Mouse (Mus musculus): ENCODE measurements at regions not wholly inside any gene's neighbourhood (a gene's known extent, or its start where the extent isn't known, plus 50 kb on each side); places are given as distances from the start of the nearest gene placed in this dataset.

DNA sequence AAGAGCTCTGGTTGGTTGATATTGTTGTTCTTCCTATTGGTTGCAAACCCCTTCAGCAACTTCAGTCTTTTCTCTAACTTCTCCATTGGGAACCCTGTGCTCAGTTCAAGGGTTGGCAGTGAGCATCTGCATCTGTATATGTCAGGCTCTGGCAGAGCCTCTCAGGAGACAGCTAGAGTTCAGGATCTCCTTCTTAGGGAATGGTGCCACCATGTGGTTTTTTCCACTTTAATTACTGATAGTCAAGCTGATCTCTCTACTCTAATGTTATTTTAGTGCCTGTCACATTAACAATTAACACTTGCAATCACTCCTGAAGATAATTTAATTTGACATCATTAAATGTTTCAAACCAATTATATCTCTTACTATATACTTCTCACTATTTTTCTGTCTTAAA lies 550.4 kb downstream of the Gm597 start:
- no peaks in the 10 kb centered on the region for H3K36me3 ChIP-seq (ENCODE audit: control insufficient read depth, insufficient read depth, low read length)
- no peaks in the 10 kb centered on the region for H3K4me1 ChIP-seq (ENCODE audit: control insufficient read depth, insufficient read depth, low read length)
- H3K4me2 ChIP-seq (ENCODE audit: low read length): no peak overlapping the region
- DNase-seq (ENCODE audit: low spot score) (peak; percentile 7), ATAC-seq (no peak)
- no peaks in the 10 kb centered on the region for H3K9me3 ChIP-seq (replicated peaks; ENCODE audit: control insufficient read depth, low read length)
- H3K27ac ChIP-seq (ENCODE audit: low read depth, low read length): no peak overlapping the region
- no peak overlapping the region for H3K9ac ChIP-seq (ENCODE audit: low read length)
- no peaks in the 10 kb centered on the region for H3K27me3 ChIP-seq (replicated peaks; ENCODE audit: control insufficient read depth, insufficient read depth, low read length)
- no peak overlapping the region for H3K4me3 ChIP-seq (ENCODE audit: low read depth, low read length)

DNA sequence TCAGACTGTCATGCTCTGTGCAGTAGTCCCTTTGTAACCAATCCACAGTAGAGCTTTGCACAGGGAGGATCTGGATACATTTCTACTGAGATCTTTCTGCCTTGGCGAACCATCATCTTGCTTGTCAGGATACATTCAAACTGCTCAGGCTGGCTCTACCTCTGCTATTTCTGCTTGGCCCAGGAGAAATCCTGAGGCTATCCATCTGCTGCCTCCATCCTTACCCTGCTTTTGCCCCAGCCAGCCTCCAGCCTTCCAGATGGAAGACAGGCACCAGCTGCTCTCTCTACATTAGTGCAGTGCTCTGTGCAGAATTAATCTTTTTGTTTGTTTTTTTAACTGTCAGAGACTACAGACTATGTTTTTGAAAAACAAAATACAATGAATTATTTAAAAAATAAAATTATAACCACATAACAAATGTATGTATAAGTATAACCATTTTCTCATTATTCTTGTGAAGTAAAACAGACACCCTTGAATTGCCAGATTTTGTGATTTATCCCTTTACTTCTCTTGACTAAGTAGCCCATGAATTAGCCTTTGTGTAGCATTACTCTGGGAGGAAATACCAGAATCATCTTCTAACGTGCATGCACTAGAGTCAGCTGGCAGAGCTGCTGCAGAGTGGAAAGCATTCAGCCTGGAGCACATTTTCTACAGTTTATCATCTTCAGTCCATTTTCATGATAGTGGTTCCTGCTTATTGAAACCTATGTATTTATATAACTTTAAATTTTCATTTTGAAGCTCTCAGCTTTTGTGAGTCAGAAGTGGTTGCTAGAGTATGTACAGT lies 565.6 kb downstream of the Gm597 start:
- H3K4me2 ChIP-seq (ENCODE audit: low read length): no peak overlapping the region
- H3K36me3 ChIP-seq (ENCODE audit: control insufficient read depth, insufficient read depth, low read length): no peaks in the 10 kb centered on the region
- H3K4me1 ChIP-seq (ENCODE audit: control insufficient read depth, insufficient read depth, low read length): no peaks in the 10 kb centered on the region
- no peaks in the 10 kb centered on the region for H3K27me3 ChIP-seq (replicated peaks; ENCODE audit: control insufficient read depth, insufficient read depth, low read length)
- peak; percentile 73 for DNase-seq (ENCODE audit: low spot score)
- no peak overlapping the region for H3K4me3 ChIP-seq (ENCODE audit: low read depth, low read length)
- 50% methylated on average over 2 of the region's 2 CpGs for WGBS
- H3K9ac ChIP-seq (ENCODE audit: low read length): no peak overlapping the region
- peak; percentile 95 for ATAC-seq
- H3K9me3 ChIP-seq (replicated peaks; ENCODE audit: control insufficient read depth, low read length): no peaks in the 10 kb centered on the region
- peak overlapping the region; percentile 54; the same call in 1 of the 2 replicates for H3K27ac ChIP-seq (ENCODE audit: low read depth, low read length)
